Mouse (Mus musculus) hindbrain, embryonic 10.5 days (tissue): Measurements from ENCODE around the gene Hnrnpk. TPM values are rescaled to one million over a fixed set of nuclear protein-coding genes. Genes with fewer than 3 reads are reported as not detected.
"Not testable (repeated sequence)": the region's sequence is repeated elsewhere in the genome, so short reads cannot be mapped to it uniquely, and the experiment has no call there.

Experiments used
- DNase-seq: peaks from one replicate; pipeline ENCODE4 v3.0.0-alpha.2; 2017; ENCODE audit warnings: low spot score
- H3K27ac ChIP-seq: fragments of 300-500 bp; sonication (generic); 2 replicates; pipeline ENCODE4 v1.5.1; 2016; ENCODE audit warnings: mild to moderate bottlenecking, moderate library complexity
- H3K27me3 ChIP-seq: fragments of 300-500 bp; sonication (generic); 2 replicates; pipeline ENCODE4 v1.6.1; 2016; ENCODE audit warnings: mild to moderate bottlenecking; ENCODE audit not compliant: poor library complexity, insufficient read depth, severe bottlenecking
- H3K36me3 ChIP-seq: fragments of 300-500 bp; sonication (generic); 2 replicates; pipeline ENCODE4 v1.6.1; 2016; ENCODE audit warnings: mild to moderate bottlenecking, moderate library complexity
- H3K4me1 ChIP-seq: fragments of 300-500 bp; sonication (generic); replicated peaks from 2 replicates; pipeline ENCODE4 v1.6.1; 2016; ENCODE audit warnings: mild to moderate bottlenecking
- H3K4me3 ChIP-seq: fragments of 300-500 bp; sonication (generic); 2 replicates; pipeline ENCODE4 v1.5.1; 2016; ENCODE audit warnings: mild to moderate bottlenecking, moderate library complexity
- H3K9me3 ChIP-seq: fragments of 300-500 bp; sonication (generic); 2 replicates; pipeline ENCODE4 v1.6.1; 2016; ENCODE audit warnings: mild to moderate bottlenecking, moderate library complexity
- WGBS: fragments of 180-500 bp; shearing (Covaris S2); methylation state at CpG from one replicate; pipeline ENCODE4 v1.1.7; 2016; 5-methylcytosine and 5-hydroxymethylcytosine counted together
- polyA plus RNA-seq: library from polyadenylated mRNA; unstranded; fragments of >200 nt; fragmentation: Nextera tagmentation; extraction: Ambion mirVana; gene quantifications from 2 replicates; pipeline ENCODE4 v1.2.1, GENCODE M21; 2016

Hnrnpk gene
- polyA plus RNA-seq, 1 experiment from 2014 or later = 1,809 TPM

GRCm38 (mm10) chr13:58415374-58415773 is 12.2 kb upstream of the Hnrnpk start:
- WGBS = 85% methylated on average over 6 of the region's 6 CpGs
- H3K9me3 ChIP-seq = peaks cover 9% of the 10 kb centered on the region; the same call in 1 of the 2 replicates
- no peak overlapping the region for H3K4me3 ChIP-seq
- DNase-seq = no peak
- H3K27ac ChIP-seq = no peak overlapping the region
- no peaks in the 10 kb centered on the region for H3K27me3 ChIP-seq
- peaks cover 29% of the 10 kb centered on the region for H3K36me3 ChIP-seq
- no peaks in the 10 kb centered on the region for H3K4me1 ChIP-seq

GRCm38 (mm10) chr13:58411073-58411472 is 7.9 kb upstream of the Hnrnpk start:
- Histone ChIP-seq H3K4me1 (no peaks in the 10 kb centered on the region), H3K27ac (no peak overlapping the region), H3K27me3 (no peaks in the 10 kb centered on the region), H3K9me3 (peaks cover 9% of the 10 kb centered on the region; the same call in 1 of the 2 replicates), H3K36me3 (peaks cover 51% of the 10 kb centered on the region), H3K4me3 (no peak overlapping the region)
- DNase-seq = no peak
- WGBS = 90% methylated on average over 4 of the region's 4 CpGs

- under 1% methylated on average over 48 of the region's 48 CpGs for WGBS
- Histone ChIP-seq H3K27me3 (no peaks in the 10 kb centered on the region), H3K27ac (peak overlapping the region; percentile 100), H3K4me1 (peaks cover 15% of the 10 kb centered on the region; the same call in 1 of the 2 replicates), H3K36me3 (peaks cover 37% of the 10 kb centered on the region), H3K9me3 (no peaks in the 10 kb centered on the region), H3K4me3 (peak overlapping the region; percentile 98)
- no peak for DNase-seq
Observed at GRCm38 (mm10) chr13:58402744-58403110, 416 bp downstream of the Hnrnpk start.

GRCm38 (mm10) chr13:58402003-58402743 is 970 bp downstream of the Hnrnpk start, which contains the start of gene Rmi1:
TSS of gene Rmi1 (plus strand) at chr13:58402248.
- Histone ChIP-seq H3K27me3 (no peaks in the 10 kb centered on the region), H3K4me1 (peaks cover 15% of the 10 kb centered on the region; the same call in 1 of the 2 replicates), H3K9me3 (no peaks in the 10 kb centered on the region), H3K4me3 (peak within 1 kb of the TSS; percentile 98), H3K36me3 (peaks cover 37% of the 10 kb centered on the region), H3K27ac (peak within 1 kb of the TSS; percentile 100)
- peak; percentile 98 for DNase-seq
- WGBS = under 1% methylated on average over 91 of the region's 91 CpGs

- peak; percentile 81 for DNase-seq
- no peaks in the 10 kb centered on the region for H3K27me3 ChIP-seq
- peaks cover 38% of the 10 kb centered on the region for H3K36me3 ChIP-seq
- H3K4me3 ChIP-seq = peak overlapping the region; percentile 98
- H3K27ac ChIP-seq = peak overlapping the region; percentile 100
- peaks cover 15% of the 10 kb centered on the region; the same call in 1 of the 2 replicates for H3K4me1 ChIP-seq
- H3K9me3 ChIP-seq = no peaks in the 10 kb centered on the region
- WGBS = under 1% methylated on average over 98 of the region's 100 CpGs
Observed at GRCm38 (mm10) chr13:58401135-58402002, 1.8 kb downstream of the Hnrnpk start.

GRCm38 (mm10) chr13:58400576-58400975 is 2.6 kb downstream of the Hnrnpk start:
- peak overlapping the region; percentile 98 for H3K4me3 ChIP-seq
- peak overlapping the region; percentile 100 for H3K27ac ChIP-seq

GRCm38 (mm10) chr13:58397651-58398050 is 5.5 kb downstream of the Hnrnpk start:
- H3K9me3 ChIP-seq = no peaks in the 10 kb centered on the region
- H3K27me3 ChIP-seq = no peaks in the 10 kb centered on the region
- peaks cover 8% of the 10 kb centered on the region; the same call in 1 of the 2 replicates for H3K4me1 ChIP-seq
- peaks cover 73% of the 10 kb centered on the region for H3K36me3 ChIP-seq
- H3K27ac ChIP-seq = no peak overlapping the region
- no peak overlapping the region for H3K4me3 ChIP-seq
- no peak for DNase-seq
- WGBS = 93% methylated on average over 13 of the region's 13 CpGs

More at GRCm38 (mm10) chr13:58400576-58400975, 2.6 kb downstream of the Hnrnpk start:
- Histone ChIP-seq H3K9me3 (no peaks in the 10 kb centered on the region), H3K4me1 (peaks cover 15% of the 10 kb centered on the region; the same call in 1 of the 2 replicates), H3K27me3 (no peaks in the 10 kb centered on the region), H3K36me3 (peaks cover 44% of the 10 kb centered on the region)
- WGBS = 1% methylated on average over 11 of the region's 11 CpGs
- DNase-seq = no peak

- peaks cover 97% of the 10 kb centered on the region for H3K36me3 ChIP-seq
- DNase-seq, H3K4me3 ChIP-seq, H3K27ac ChIP-seq, H3K9me3 ChIP-seq, H3K27me3 ChIP-seq, H3K4me1 ChIP-seq: not testable (repeated sequence)
- WGBS = 91% methylated on average over 11 of the region's 11 CpGs
Observed at GRCm38 (mm10) chr13:58394392-58394791, 8.8 kb downstream of the Hnrnpk start.

GRCm38 (mm10) chr13:58389324-58389951 is 13.7 kb downstream of the Hnrnpk start:
- DNase-seq = no peak
- Histone ChIP-seq H3K9me3 (no peaks in the 10 kb centered on the region), H3K27me3 (no peaks in the 10 kb centered on the region), H3K4me3 (no peak overlapping the region), H3K27ac (no peak overlapping the region), H3K36me3 (peaks cover 47% of the 10 kb centered on the region), H3K4me1 (peaks cover 12% of the 10 kb centered on the region; the same call in 1 of the 2 replicates)
- WGBS = 86% methylated on average over 2 of the region's 2 CpGs

- Histone ChIP-seq H3K4me1 (peaks cover 18% of the 10 kb centered on the region; the same call in 1 of the 2 replicates), H3K4me3 (no peak overlapping the region), H3K36me3 (peaks cover 37% of the 10 kb centered on the region), H3K27ac (no peak overlapping the region), H3K27me3 (no peaks in the 10 kb centered on the region), H3K9me3 (no peaks in the 10 kb centered on the region)
- 60% methylated on average over 3 of the region's 3 CpGs for WGBS
- no peak for DNase-seq
Observed at GRCm38 (mm10) chr13:58388379-58388778, 14.8 kb downstream of the Hnrnpk start.

- H3K36me3 ChIP-seq = peaks cover 35% of the 10 kb centered on the region
- DNase-seq = peak; percentile 75
- H3K4me1 ChIP-seq = peaks cover 18% of the 10 kb centered on the region; the same call in 1 of the 2 replicates
- no peaks in the 10 kb centered on the region for H3K9me3 ChIP-seq
- no peak overlapping the region for H3K4me3 ChIP-seq
- H3K27ac ChIP-seq = no peak overlapping the region
- WGBS = 23% methylated on average over 7 of the region's 7 CpGs
- H3K27me3 ChIP-seq = no peaks in the 10 kb centered on the region
Observed at GRCm38 (mm10) chr13:58387948-58388347, 15.2 kb downstream of the Hnrnpk start.

GRCm38 (mm10) chr13:58385547-58385920 is 17.6 kb downstream of the Hnrnpk start:
- Histone ChIP-seq H3K27ac (peak overlapping the region; percentile 90; the same call in 1 of the 2 replicates), H3K4me3 (peak overlapping the region; percentile 71)

More at GRCm38 (mm10) chr13:58385547-58385920, 17.6 kb downstream of the Hnrnpk start:
- peaks cover 18% of the 10 kb centered on the region; the same call in 1 of the 2 replicates for H3K4me1 ChIP-seq
- 86% methylated on average over 7 of the region's 7 CpGs for WGBS
- H3K27me3 ChIP-seq = no peaks in the 10 kb centered on the region
- peaks cover 38% of the 10 kb centered on the region for H3K36me3 ChIP-seq
- H3K9me3 ChIP-seq = peaks cover 19% of the 10 kb centered on the region
- DNase-seq = no peak
